Mouse (Mus musculus) kidney, adult 2 months (tissue): ENCODE results near the gene Ube2c.

Experiments used
- CTCF ChIP-seq: fragments of 200-500 bp; conservative IDR thresholded peaks from 2 replicates; pipeline ENCODE4 v1.5.1; 2011; ENCODE audit warnings: low read depth, mild to moderate bottlenecking, control low read depth, low read length, moderate library complexity, mixed read lengths; ENCODE audit not compliant: insufficient read depth, insufficient read length
- POLR2A ChIP-seq: fragments of 200-500 bp; IDR thresholded peaks from one replicate; pipeline ENCODE4 v1.6.1; 2011; ENCODE audit warnings: low read depth, low read length, control low read depth

- TF ChIP-seq CTCF (no peak), POLR2A (no peak)
These were observed 11.0 kb upstream of the Ube2c start for GRCm38 (mm10) chr2:164758692-164759091.
